Mouse (Mus musculus): Measurements from ENCODE around the gene Tbk1. TPM values are rescaled to one million over a fixed set of nuclear protein-coding genes. Genes with fewer than 3 reads are reported as not detected.

Gene Tbk1
- polyA plus RNA-seq, 1 experiment from 2014 or later, result 14.4 TPM

GRCm38 (mm10) chr10:121601272-121601671, 14.7 kb upstream of the Tbk1 start:
- Histone ChIP-seq H3K4me2 (ENCODE audit: low read depth, low read length) (no peak overlapping the region), H3K27ac (ENCODE audit: low read depth) (no peak overlapping the region), H3K36me3 (replicated peaks; ENCODE audit: insufficient read depth, low read length) (peaks cover 84% of the 10 kb centered on the region), H3K27me3 (ENCODE audit: insufficient read depth, low read length) (no peaks in the 10 kb centered on the region), H3K9me3 (ENCODE audit: low read length) (no peaks in the 10 kb centered on the region), H3K4me1 (ENCODE audit: insufficient read depth) (no peaks in the 10 kb centered on the region), H3K9ac (replicated peaks) (no peak overlapping the region), H3K4me3 (ENCODE audit: low read depth, low read length) (no peak overlapping the region)
- TF ChIP-seq CTCF (IDR thresholded peaks at IDR 0.05; ENCODE audit: low read depth) (no peak), EP300 (IDR thresholded peaks at IDR 0.05; ENCODE audit: low read depth) (no peak)
- 85% methylated on average over 6 of the region's 6 CpGs for WGBS (ENCODE audit: insufficient replicate concordance)
- DNase-seq, result no peak
- ATAC-seq, result no peak

- Histone ChIP-seq H3K9ac (replicated peaks) (no peak overlapping the region), H3K9me3 (ENCODE audit: low read length) (no peaks in the 10 kb centered on the region), H3K36me3 (replicated peaks; ENCODE audit: insufficient read depth, low read length) (peaks cover 66% of the 10 kb centered on the region), H3K4me3 (ENCODE audit: low read depth, low read length) (no peak overlapping the region), H3K27me3 (ENCODE audit: insufficient read depth, low read length) (no peaks in the 10 kb centered on the region), H3K4me1 (ENCODE audit: insufficient read depth) (no peaks in the 10 kb centered on the region), H3K4me2 (ENCODE audit: low read depth, low read length) (no peak overlapping the region), H3K27ac (ENCODE audit: low read depth) (0 out of 2 replicates have a peak overlapping the region, but pooled peaks have one; percentile 34)
- TF ChIP-seq CTCF (IDR thresholded peaks at IDR 0.05; ENCODE audit: low read depth) (no peak), EP300 (IDR thresholded peaks at IDR 0.05; ENCODE audit: low read depth) (no peak)
- WGBS (ENCODE audit: insufficient replicate concordance), result 43% methylated on average over 9 of the region's 9 CpGs
- ATAC-seq (peak; percentile 59), DNase-seq (peak; percentile 27)
Observed at GRCm38 (mm10) chr10:121596580-121596979, 10.0 kb upstream of the Tbk1 start.

GRCm38 (mm10) chr10:121591106-121591505, 4.5 kb upstream of the Tbk1 start:
- TF ChIP-seq EP300 (IDR thresholded peaks at IDR 0.05; ENCODE audit: low read depth), result no peak
- TF ChIP-seq CTCF (IDR thresholded peaks at IDR 0.05; ENCODE audit: low read depth), result no peak

GRCm38 (mm10) chr10:121587371-121587840, 819 bp upstream of the Tbk1 start:
- ATAC-seq (no peak), DNase-seq (no peak)
- Histone ChIP-seq H3K4me1 (ENCODE audit: insufficient read depth) (peaks cover 23% of the 10 kb centered on the region), H3K4me3 (ENCODE audit: low read depth, low read length) (peak overlapping the region; percentile 86), H3K27ac (ENCODE audit: low read depth) (peak overlapping the region; percentile 93), H3K9ac (replicated peaks) (peak overlapping the region; percentile 95), H3K27me3 (ENCODE audit: insufficient read depth, low read length) (no peaks in the 10 kb centered on the region), H3K36me3 (replicated peaks; ENCODE audit: insufficient read depth, low read length) (peaks cover 28% of the 10 kb centered on the region), H3K4me2 (ENCODE audit: low read depth, low read length) (peak overlapping the region; percentile 70), H3K9me3 (ENCODE audit: low read length) (no peaks in the 10 kb centered on the region)
- TF ChIP-seq CTCF (IDR thresholded peaks at IDR 0.05; ENCODE audit: low read depth) (no peak), EP300 (IDR thresholded peaks at IDR 0.05; ENCODE audit: low read depth) (no peak)
- 44% methylated on average over 6 of the region's 6 CpGs for WGBS (ENCODE audit: insufficient replicate concordance)

More at GRCm38 (mm10) chr10:121591106-121591505, 4.5 kb upstream of the Tbk1 start:
- no peak for ATAC-seq
- peaks cover 5% of the 10 kb centered on the region; the same call in 1 of the 2 replicates for H3K4me1 ChIP-seq (ENCODE audit: insufficient read depth)
- H3K4me2 ChIP-seq (ENCODE audit: low read depth, low read length), result peak overlapping the region; percentile 36; the same call in 1 of the 2 replicates
- no peaks in the 10 kb centered on the region for H3K27me3 ChIP-seq (ENCODE audit: insufficient read depth, low read length)
- peak overlapping the region; percentile 40 for H3K27ac ChIP-seq (ENCODE audit: low read depth)
- WGBS (ENCODE audit: insufficient replicate concordance), result 55% methylated on average over 14 of the region's 14 CpGs
- no peak overlapping the region for H3K4me3 ChIP-seq (ENCODE audit: low read depth, low read length)
- no peak for DNase-seq
- H3K9me3 ChIP-seq (ENCODE audit: low read length), result no peaks in the 10 kb centered on the region
- H3K36me3 ChIP-seq (replicated peaks; ENCODE audit: insufficient read depth, low read length), result peaks cover 30% of the 10 kb centered on the region
- H3K9ac ChIP-seq (replicated peaks), result no peak overlapping the region

- Histone ChIP-seq H3K27ac (ENCODE audit: low read depth) (peak overlapping the region; percentile 93), H3K9ac (replicated peaks) (peak overlapping the region; percentile 95), H3K4me3 (ENCODE audit: low read depth, low read length) (peak overlapping the region; percentile 86), H3K36me3 (replicated peaks; ENCODE audit: insufficient read depth, low read length) (peaks cover 34% of the 10 kb centered on the region), H3K4me1 (ENCODE audit: insufficient read depth) (peaks cover 24% of the 10 kb centered on the region), H3K27me3 (ENCODE audit: insufficient read depth, low read length) (no peaks in the 10 kb centered on the region), H3K4me2 (ENCODE audit: low read depth, low read length) (peak overlapping the region; percentile 70), H3K9me3 (ENCODE audit: low read length) (no peaks in the 10 kb centered on the region)
- TF ChIP-seq CTCF (IDR thresholded peaks at IDR 0.05; ENCODE audit: low read depth) (no peak), EP300 (IDR thresholded peaks at IDR 0.05; ENCODE audit: low read depth) (no peak)
- WGBS (ENCODE audit: insufficient replicate concordance), result 2% methylated on average over 37 of the region's 48 CpGs
- no peak for DNase-seq
- peak; percentile 69 for ATAC-seq
Observed at GRCm38 (mm10) chr10:121585791-121586642, 570 bp downstream of the Tbk1 start.

GRCm38 (mm10) chr10:121585056-121585790, 1.4 kb downstream of the Tbk1 start:
- 54% methylated on average over 20 of the region's 20 CpGs for WGBS (ENCODE audit: insufficient replicate concordance)
- ATAC-seq, result no peak
- Histone ChIP-seq H3K9ac (replicated peaks) (peak overlapping the region; percentile 95), H3K4me2 (ENCODE audit: low read depth, low read length) (peak overlapping the region; percentile 70), H3K9me3 (ENCODE audit: low read length) (no peaks in the 10 kb centered on the region), H3K4me3 (ENCODE audit: low read depth, low read length) (peak overlapping the region; percentile 86), H3K36me3 (replicated peaks; ENCODE audit: insufficient read depth, low read length) (peaks cover 42% of the 10 kb centered on the region), H3K27me3 (ENCODE audit: insufficient read depth, low read length) (no peaks in the 10 kb centered on the region), H3K4me1 (ENCODE audit: insufficient read depth) (peaks cover 24% of the 10 kb centered on the region), H3K27ac (ENCODE audit: low read depth) (peak overlapping the region; percentile 93)
- DNase-seq, result peak; percentile 40
- TF ChIP-seq CTCF (IDR thresholded peaks at IDR 0.05; ENCODE audit: low read depth) (no peak), EP300 (IDR thresholded peaks at IDR 0.05; ENCODE audit: low read depth) (no peak)

Data from liver, postnatal 0 days (tissue).